Mouse (Mus musculus) heart, embryonic 16.5 days (tissue): ENCODE measurements around the gene Rhof. TPM values are rescaled to one million over a fixed set of nuclear protein-coding genes. Genes with fewer than 3 reads are reported as not detected.
A peak's percentile ranks its signal among the peaks of the same experiment; 100 is the strongest.

Experiments
- ATAC-seq: fragments of 200-750 bp; cut with Nextera tagmentation; replicated peaks from 2 replicates; pipeline ENCODE4 v1.8.0; 2017; ENCODE audit warnings: moderate number of reproducible peaks; ENCODE audit not compliant: insufficient read depth, low FRiP score; ENCODE audit errors: extremely low read depth
- H3K27ac ChIP-seq: fragments of 300-500 bp; sonication (generic); 2 replicates; pipeline ENCODE4 v1.5.1; 2014; ENCODE audit warnings: mild to moderate bottlenecking, low read length, control low read depth, moderate library complexity
- H3K27me3 ChIP-seq: fragments of 300-500 bp; sonication (generic); 2 replicates; pipeline ENCODE4 v1.6.1; 2014; ENCODE audit warnings: low read length, mixed read lengths; ENCODE audit not compliant: control insufficient read depth, insufficient read depth
- H3K36me3 ChIP-seq: fragments of 300-500 bp; sonication (generic); 2 replicates; pipeline ENCODE4 v1.6.1; 2014; ENCODE audit not compliant: control insufficient read depth, insufficient read depth
- H3K4me1 ChIP-seq: fragments of 300-500 bp; sonication (generic); 2 replicates; pipeline ENCODE4 v1.6.1; 2014; ENCODE audit warnings: low read length, mixed read lengths; ENCODE audit not compliant: control insufficient read depth, insufficient read depth
- H3K4me2 ChIP-seq: fragments of 300-500 bp; sonication (generic); 2 replicates; pipeline ENCODE4 v1.6.1; 2014; ENCODE audit warnings: low read depth, mild to moderate bottlenecking, control low read depth, low read length
- H3K4me3 ChIP-seq: fragments of 300-500 bp; sonication (generic); 2 replicates; pipeline ENCODE4 v1.5.1; 2014; ENCODE audit warnings: mild to moderate bottlenecking, control low read depth, low read length
- H3K9ac ChIP-seq: fragments of 300-500 bp; sonication (generic); 2 replicates; pipeline ENCODE4 v1.6.1; 2014; ENCODE audit warnings: low read length, control low read depth
- H3K9me3 ChIP-seq: fragments of 300-500 bp; sonication (generic); replicated peaks from 2 replicates; pipeline ENCODE4 v1.6.1; 2016; ENCODE audit warnings: low read length; ENCODE audit not compliant: control insufficient read depth
- WGBS: fragments of 180-500 bp; shearing (Covaris S2); extraction: QIAGEN DNeasy Blood & Tissue Kit; methylation state at CpG from one replicate; pipeline ENCODE4 v1.1.7; 2014; 5-methylcytosine and 5-hydroxymethylcytosine counted together
- polyA plus RNA-seq: library from polyadenylated mRNA; unstranded; fragments of >200 nt; fragmentation: Nextera tagmentation; extraction: Ambion mirVana; gene quantifications from 2 replicates; pipeline ENCODE4 v1.2.1, GENCODE M21; 2015

The Rhof gene
- polyA plus RNA-seq, 1 experiment from 2014 or later = 2.4 TPM

DNA sequence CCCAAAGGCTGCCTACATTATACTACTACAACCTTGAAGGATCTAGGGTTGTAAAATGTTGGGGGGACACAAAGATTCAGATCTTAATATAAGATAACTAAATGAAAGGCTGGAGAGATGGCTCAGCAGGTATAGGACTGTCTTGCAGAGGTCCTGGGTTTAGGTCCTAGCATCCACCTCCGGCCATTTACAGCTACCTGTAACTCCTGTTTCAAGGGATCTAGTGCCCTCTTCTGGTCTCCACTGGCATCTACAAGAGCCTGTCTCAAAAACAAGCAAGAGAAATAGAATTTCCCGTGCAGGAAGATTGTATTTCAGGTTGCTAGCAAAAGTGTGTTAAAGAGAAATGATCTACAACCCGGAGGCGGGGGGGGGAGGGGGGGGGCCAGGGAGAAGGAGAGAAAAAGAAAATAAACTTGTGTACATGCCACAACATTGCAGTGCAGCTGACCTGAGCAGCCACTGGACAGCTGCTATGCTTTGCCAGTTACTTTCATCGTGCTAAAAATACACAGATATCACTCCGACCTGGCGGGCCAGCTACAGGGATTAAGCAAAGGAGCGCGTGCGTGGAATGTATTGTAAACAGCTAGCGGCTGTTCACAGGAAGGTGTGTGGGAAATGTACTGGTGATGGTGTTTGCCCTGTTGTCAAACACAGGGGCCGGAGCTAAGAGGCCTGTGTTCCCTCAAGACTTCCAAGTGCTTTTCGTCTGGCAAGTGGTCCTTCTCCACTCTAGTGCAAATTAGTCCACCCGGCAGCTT lies 72.6 kb downstream of the Rhof start:
- peak overlapping the region; percentile 29 for H3K4me3 ChIP-seq
- no peaks in the 10 kb centered on the region for H3K36me3 ChIP-seq
- no peaks in the 10 kb centered on the region for H3K27me3 ChIP-seq
- H3K4me1 ChIP-seq = peaks cover 15% of the 10 kb centered on the region
- peak overlapping the region; percentile 60 for H3K4me2 ChIP-seq
- peak overlapping the region; percentile 91 for H3K27ac ChIP-seq
- H3K9me3 ChIP-seq = no peaks in the 10 kb centered on the region
- H3K9ac ChIP-seq = peak overlapping the region; percentile 63
- ATAC-seq = 0 out of 2 replicates have a peak, but pooled peaks have one; percentile 19
- WGBS = 11% methylated on average over 14 of the region's 14 CpGs

DNA sequence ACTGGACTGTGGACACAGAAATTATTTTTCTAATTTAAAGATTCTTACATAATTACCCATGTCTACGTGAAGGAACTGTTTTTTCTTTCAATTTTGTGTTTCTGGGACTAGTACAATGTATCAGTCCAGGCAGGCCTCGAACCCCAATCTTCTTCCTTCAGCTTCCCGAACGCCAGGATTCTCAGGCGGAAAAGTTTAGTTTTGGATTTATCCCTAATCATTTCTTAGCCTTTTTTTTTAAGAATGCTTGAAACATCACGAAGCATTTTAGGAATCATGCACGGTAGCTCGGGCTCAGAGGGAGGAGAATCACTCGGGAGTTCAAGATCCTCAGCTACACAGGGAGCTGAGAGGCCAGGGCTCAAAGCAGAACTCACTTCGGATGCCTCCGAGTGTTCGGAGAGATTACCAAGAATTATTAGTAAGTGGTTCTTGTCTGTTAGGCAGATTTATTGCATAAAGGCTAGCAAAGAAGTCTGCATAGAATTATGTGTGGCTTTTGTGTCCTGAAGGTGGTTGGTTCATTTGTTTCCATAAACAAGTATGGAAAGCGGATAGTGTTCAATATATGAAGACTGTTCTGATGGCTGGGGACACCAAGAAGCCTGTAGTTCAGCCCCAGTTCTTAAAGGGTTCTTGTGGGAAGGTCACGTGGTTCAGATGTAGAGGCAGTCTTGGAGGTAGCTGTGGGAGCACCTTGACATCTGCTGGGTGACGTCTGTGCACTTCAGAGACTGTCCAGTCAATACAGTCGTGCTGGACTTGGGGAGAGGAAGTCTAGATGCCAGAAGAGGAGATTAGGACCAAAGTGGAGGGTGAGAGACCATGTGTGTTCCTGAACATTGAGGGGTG lies 74.0 kb downstream of the Rhof start:
- H3K27me3 ChIP-seq = no peaks in the 10 kb centered on the region
- peak overlapping the region; percentile 73 for H3K27ac ChIP-seq
- WGBS = 32% methylated on average over 16 of the region's 16 CpGs
- H3K9me3 ChIP-seq = no peaks in the 10 kb centered on the region
- peak overlapping the region; percentile 69 for H3K4me2 ChIP-seq
- H3K9ac ChIP-seq = peak overlapping the region; percentile 74
- peaks cover 15% of the 10 kb centered on the region for H3K4me1 ChIP-seq
- no peaks in the 10 kb centered on the region for H3K36me3 ChIP-seq
- peak overlapping the region; percentile 56 for H3K4me3 ChIP-seq
- ATAC-seq = no peak

DNA sequence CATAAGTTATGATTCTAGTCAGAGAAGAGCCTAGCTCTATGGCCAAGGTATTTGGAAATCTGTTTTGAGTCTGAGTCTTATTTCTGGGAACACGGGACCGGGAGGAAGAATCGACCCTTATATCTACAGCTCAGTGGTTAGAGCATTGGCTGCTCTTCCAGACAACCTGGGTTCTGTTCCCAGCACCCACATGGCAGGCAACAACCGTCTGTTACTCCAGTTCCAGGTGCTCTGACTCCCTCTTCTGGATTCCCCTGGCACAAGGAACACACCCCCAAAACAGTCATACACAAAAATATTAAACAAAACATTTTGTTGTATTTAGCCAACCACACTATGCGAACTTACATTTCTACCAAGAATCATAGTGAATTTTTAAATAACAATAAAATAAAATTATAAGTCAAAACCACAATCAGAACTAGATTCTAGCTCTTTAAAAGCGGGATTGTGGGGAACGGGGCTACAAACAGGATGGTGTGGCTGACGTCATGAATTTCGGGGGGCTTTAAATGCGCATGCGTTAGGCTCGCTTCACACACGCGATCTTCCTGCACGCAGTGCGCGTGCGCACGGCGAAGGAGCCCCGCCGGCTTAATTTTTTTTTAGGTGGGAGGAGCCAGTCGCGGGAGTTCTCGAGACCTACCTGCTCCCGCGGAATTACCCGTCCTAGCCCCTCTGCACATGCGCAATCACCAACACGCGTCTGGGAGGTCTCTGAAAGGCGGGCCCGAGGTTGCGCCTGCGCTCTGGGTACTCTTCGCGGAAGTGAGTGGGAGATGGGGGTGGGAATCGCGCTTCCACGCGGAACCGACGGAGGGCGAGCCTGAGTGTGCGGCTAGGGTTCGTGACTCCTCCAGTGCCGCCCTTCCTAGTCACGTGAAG lies 74.9 kb downstream of the Rhof start:
- no peaks in the 10 kb centered on the region for H3K9me3 ChIP-seq
- peak overlapping the region; percentile 56 for H3K4me3 ChIP-seq
- WGBS = 7% methylated on average over 48 of the region's 48 CpGs
- H3K9ac ChIP-seq = peak overlapping the region; percentile 74
- peak; percentile 98 for ATAC-seq
- H3K4me1 ChIP-seq = peaks cover 15% of the 10 kb centered on the region
- H3K27me3 ChIP-seq = no peaks in the 10 kb centered on the region
- peak overlapping the region; percentile 73 for H3K27ac ChIP-seq
- no peaks in the 10 kb centered on the region for H3K36me3 ChIP-seq
- peak overlapping the region; percentile 69 for H3K4me2 ChIP-seq

Other genes with a start within 250 kb of the Rhof start
- 26.8 and 27.3 TPM in 2 replicates for gene Kdm2b, start 142.9 kb downstream of the Rhof start, polyA plus RNA-seq
- gene Orai1, start 117.6 kb downstream of the Rhof start, polyA plus RNA-seq = 16.8 and 19.1 TPM in 2 replicates
- gene Morn3, start 85.7 kb downstream of the Rhof start, polyA plus RNA-seq = 0.37 and 1.5 TPM in 2 replicates
- gene Tmem120b, start 64.3 kb downstream of the Rhof start, polyA plus RNA-seq = 14.6 and 14.9 TPM in 2 replicates
- gene Setd1b, start 9.5 kb upstream of the Rhof start, polyA plus RNA-seq = 6.0 and 6.5 TPM in 2 replicates
- 60.0 and 63.8 TPM in 2 replicates for gene Psmd9, start 36.7 kb upstream of the Rhof start, polyA plus RNA-seq
- gene Hpd, start 50.0 kb upstream of the Rhof start, polyA plus RNA-seq = 0.20 and 0.46 TPM in 2 replicates
- 3.1 and 3.7 TPM in 2 replicates for gene Wdr66, start 119.4 kb upstream of the Rhof start, polyA plus RNA-seq
- 14.8 and 15.5 TPM in 2 replicates for gene Bcl7a, start 211.1 kb upstream of the Rhof start, polyA plus RNA-seq